Mouse (Mus musculus): Measurements from ENCODE around the gene Sugp1. TPM values are rescaled to one million over a fixed set of nuclear protein-coding genes. Genes with fewer than 3 reads are reported as not detected.

Gene Sugp1
- total RNA-seq (2021) (10 to 100 TPM; 15.8 to 19.6 TPM), polyA plus RNA-seq (2012; rRNA removed) (6.7 and 10.6 TPM in 2 replicates)
- long read RNA-seq, transcript Sugp1-201 (14 exons, 2,681 nt) = major isoform, 12 of 19 reads
- long read RNA-seq, partial matches to known transcripts = 3 of 19 reads
- long read RNA-seq, other reads (novel, unspliced or antisense) = 4 of 19 reads

DNA sequence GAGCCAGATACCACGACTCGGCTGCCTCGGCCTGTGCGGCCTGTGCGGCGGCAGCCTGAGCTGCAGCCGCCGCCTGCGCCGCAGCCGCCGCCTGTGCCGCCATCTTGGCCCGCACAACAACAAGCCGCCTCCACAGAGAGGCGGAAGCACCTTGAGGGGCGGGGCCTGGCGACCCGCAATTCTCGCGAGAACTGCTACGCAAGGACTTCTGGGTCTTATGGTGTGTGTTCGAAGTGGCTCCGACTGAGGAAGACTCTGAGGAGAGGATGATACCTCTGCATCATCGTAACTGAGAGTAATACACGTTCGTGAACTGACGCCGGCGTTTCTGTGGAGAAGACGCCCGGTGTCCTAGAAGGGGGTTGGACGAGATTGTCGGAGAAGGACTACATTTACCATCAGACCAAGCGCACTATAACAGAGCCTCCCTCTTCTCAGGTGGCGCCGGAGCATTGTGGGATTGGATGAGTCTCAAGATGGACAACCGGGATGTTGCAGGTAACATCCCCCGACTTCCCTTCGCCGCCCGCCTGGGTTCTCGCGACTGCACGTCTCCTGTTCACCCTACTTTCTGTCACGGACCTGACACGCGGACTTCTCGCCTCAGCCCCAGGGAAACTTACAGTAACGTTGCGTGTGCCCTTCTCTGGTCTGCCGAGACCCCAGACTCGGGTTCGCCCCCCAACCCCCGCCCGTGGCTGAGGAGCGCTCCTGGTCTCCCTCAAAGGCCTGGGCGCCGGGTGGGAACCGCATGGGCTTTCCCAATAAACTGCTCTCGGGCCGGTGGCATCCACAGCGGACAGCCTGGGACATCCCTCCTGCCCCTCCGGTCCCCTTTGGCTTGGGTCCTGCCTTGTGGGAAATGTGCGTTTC is at the start of gene Sugp1, which contains the start of gene Mau2:
Gene Sugp1 (plus strand): TSS at position 231 of the 873 bp plus-strand sequence.
Gene Mau2 (minus strand): TSS at position 152 of the 873 bp plus-strand sequence.
- DNase-seq = peak; percentile 97
- Histone ChIP-seq H3K4me3 (peak within 1 kb of the TSS; percentile 99), H3K27me3 (ENCODE audit: control insufficient read depth, insufficient read depth, low read length) (no peaks in the 10 kb centered on the region), H3K27ac (peak within 1 kb of the TSS; percentile 94), H3K79me2 (replicated peaks; ENCODE audit: control insufficient read depth, insufficient read depth, low read length) (peaks cover 13% of the 10 kb centered on the region), H3K36me3 (ENCODE audit: control insufficient read depth, insufficient read depth, low read length) (peaks cover 9% of the 10 kb centered on the region), H3K4me1 (ENCODE audit: control insufficient read depth, insufficient read depth, low read length) (peaks cover 11% of the 10 kb centered on the region), H3K9ac (ENCODE audit: low read depth, low read length) (peak within 1 kb of the TSS; percentile 92)
- peak; percentile 67 for TF ChIP-seq POLR2A (IDR thresholded peaks at IDR 0.05; ENCODE audit: insufficient read depth, low read depth, low read length)
- no peak for TF ChIP-seq CTCF (IDR thresholded peaks at IDR 0.05)
- TF ChIP-seq EP300 (IDR thresholded peaks at IDR 0.05; ENCODE audit: insufficient read depth, low read depth, low read length) = no peak
- intact Hi-C loops (cut with DNase I) = loop anchor here (2.0 to 5.0 kb wide), 2 partner anchors 36 to 96 kb away; partner anchors contain the start of genes Borcs8, Mef2b and Rfxank
- WGBS = under 1% methylated on average over 65 of the region's 65 CpGs

DNA sequence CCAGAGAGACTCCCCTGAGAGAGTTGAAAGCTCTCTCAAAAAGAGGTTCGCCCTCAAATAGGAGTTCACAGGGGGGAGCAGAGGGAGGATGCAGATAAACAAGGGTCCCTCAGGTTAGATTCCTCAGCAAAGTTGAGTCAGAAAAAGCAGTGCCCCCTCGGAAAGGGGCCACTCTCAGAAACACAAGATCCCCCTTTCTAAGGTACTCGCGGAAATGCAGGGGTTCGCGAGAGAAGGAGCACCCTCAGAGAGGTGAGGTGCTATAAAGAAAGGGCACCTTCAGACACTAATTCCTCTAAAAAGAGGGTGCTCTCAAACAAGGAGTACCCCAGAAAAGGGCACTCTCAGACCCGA is 47.2 kb upstream of the Sugp1 start:
- no peak for DNase-seq
- intact Hi-C loops (cut with DNase I) = loop anchor here (2.0 to 5.0 kb wide), 3 partner anchors 21 to 137 kb away; partner anchors contain the start of genes Ndufa13, Nr2c2ap, Tssk6 and Yjefn3
- no peak for TF ChIP-seq EP300 (IDR thresholded peaks at IDR 0.05; ENCODE audit: insufficient read depth, low read depth, low read length)
- TF ChIP-seq CTCF (IDR thresholded peaks at IDR 0.05) = no peak
- no peak for TF ChIP-seq POLR2A (IDR thresholded peaks at IDR 0.05; ENCODE audit: insufficient read depth, low read depth, low read length)

DNA sequence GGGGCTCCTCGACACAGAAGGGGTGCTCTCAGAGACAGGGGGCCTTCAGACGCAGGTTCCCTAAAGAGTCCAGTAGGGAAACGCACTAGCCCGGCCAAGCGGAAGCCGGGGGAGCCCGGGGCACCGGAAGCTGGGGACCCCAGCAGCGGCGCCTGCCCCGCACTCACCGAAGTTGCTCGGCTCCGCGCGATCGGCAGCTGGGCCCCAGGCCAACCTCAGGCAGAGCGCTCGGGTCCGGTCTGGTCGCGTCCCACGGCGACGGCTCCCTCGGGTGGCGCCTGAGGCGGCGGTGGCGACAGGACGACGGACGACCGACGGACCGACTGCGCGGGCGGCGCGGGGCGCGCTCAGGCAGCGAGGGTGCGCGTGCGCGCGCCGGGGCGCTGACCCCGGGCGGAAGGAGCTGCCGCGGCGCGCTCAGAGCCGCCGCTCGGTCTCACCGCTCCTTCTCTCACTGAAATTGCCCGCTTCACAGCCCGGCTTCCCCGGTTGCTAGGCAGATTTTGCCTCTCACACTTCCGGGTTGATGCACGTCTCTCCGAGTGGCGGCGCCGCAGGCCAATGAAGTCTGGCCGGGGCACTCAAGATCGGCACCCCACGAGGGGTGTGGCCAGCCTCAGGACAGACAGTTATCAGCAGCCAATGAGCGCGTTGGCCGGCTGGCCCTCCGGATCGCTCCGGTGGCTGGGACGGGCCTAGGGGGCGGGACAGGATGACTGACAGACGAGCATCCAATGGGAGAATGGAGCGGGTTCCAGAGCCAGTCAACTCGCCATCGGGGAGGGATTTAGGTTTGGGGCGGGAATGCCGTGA is 46.6 kb upstream of the Sugp1 start, which contains the start of gene Gatad2a:
Gene Gatad2a (minus strand): TSS at position 609 of the 813 bp plus-strand sequence.
- Histone ChIP-seq H3K4me1 (ENCODE audit: control insufficient read depth, insufficient read depth, low read length) (no peaks in the 10 kb centered on the region; the same call in 1 of the 2 replicates), H3K9ac (ENCODE audit: low read depth, low read length) (peak within 1 kb of the TSS; percentile 79), H3K27ac (peak within 1 kb of the TSS; percentile 92), H3K27me3 (ENCODE audit: control insufficient read depth, insufficient read depth, low read length) (no peaks in the 10 kb centered on the region), H3K36me3 (ENCODE audit: control insufficient read depth, insufficient read depth, low read length) (no peaks in the 10 kb centered on the region; the same call in 1 of the 2 replicates), H3K4me3 (peak within 1 kb of the TSS; percentile 96), H3K79me2 (replicated peaks; ENCODE audit: control insufficient read depth, insufficient read depth, low read length) (0 out of 2 replicates have a peak, but pooled peaks cover 1% of the 10 kb centered on the region)
- TF ChIP-seq POLR2A (IDR thresholded peaks at IDR 0.05; ENCODE audit: insufficient read depth, low read depth, low read length) = peak; percentile 26
- peak; percentile 34 for TF ChIP-seq CTCF (IDR thresholded peaks at IDR 0.05)
- TF ChIP-seq EP300 (IDR thresholded peaks at IDR 0.05; ENCODE audit: insufficient read depth, low read depth, low read length) = no peak
- DNase-seq = peak; percentile 100
- under 1% methylated on average over 85 of the region's 87 CpGs for WGBS
- intact Hi-C loops (cut with DNase I) = loop anchor here (2.0 to 5.0 kb wide), 3 partner anchors 21 to 136 kb away; partner anchors contain the start of genes Ndufa13, Nr2c2ap, Tssk6 and Yjefn3

More for the DNA sequence above, 47.2 kb upstream of the Sugp1 start:
- Histone ChIP-seq H3K4me1 (ENCODE audit: control insufficient read depth, insufficient read depth, low read length) (no peaks in the 10 kb centered on the region; the same call in 1 of the 2 replicates), H3K27ac (peak overlapping the region; percentile 81), H3K9ac (ENCODE audit: low read depth, low read length) (peak overlapping the region; percentile 79), H3K36me3 (ENCODE audit: control insufficient read depth, insufficient read depth, low read length) (no peaks in the 10 kb centered on the region; the same call in 1 of the 2 replicates), H3K79me2 (replicated peaks; ENCODE audit: control insufficient read depth, insufficient read depth, low read length) (0 out of 2 replicates have a peak, but pooled peaks cover 1% of the 10 kb centered on the region), H3K27me3 (ENCODE audit: control insufficient read depth, insufficient read depth, low read length) (no peaks in the 10 kb centered on the region), H3K4me3 (peak overlapping the region; percentile 96)
- WGBS = 2% methylated on average over 7 of the region's 7 CpGs

DNA sequence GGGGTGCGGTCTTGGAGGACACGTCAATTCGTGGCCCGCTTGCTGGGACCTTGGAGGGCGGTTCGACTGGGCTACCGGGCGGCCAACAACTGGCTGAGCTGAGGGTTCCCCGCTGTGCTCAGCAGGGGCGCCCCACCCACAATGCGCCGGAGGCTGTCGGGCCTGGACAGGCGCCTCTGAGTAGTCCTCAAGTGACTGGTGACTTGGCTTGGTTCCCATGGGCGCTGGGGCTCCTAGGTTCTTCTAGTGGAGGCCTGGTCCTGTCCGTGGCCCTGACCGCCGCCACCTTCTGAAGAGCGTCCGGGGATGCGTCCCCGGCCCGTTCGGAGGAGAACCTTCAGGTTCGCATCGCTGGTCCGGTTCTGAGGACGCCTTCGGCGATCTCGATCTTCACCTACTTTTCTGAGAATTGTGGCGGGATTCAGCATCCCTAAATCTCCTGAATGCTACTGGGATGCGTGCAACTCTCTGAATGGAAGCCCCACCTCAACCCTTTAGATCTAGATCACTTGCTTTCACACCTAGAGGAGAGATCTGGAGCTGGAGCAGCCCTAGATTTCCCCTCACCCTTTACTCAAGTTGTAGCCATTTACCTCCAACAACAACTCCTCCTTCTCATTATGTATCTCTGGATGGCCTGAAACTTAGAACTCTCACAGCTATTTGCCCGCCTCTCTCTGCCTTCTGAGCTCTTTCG is 45.9 kb upstream of the Sugp1 start:
- 3% methylated on average over 35 of the region's 35 CpGs for WGBS
- H3K4me3 ChIP-seq = peak overlapping the region; percentile 41
- no peaks in the 10 kb centered on the region; the same call in 1 of the 2 replicates for H3K36me3 ChIP-seq (ENCODE audit: control insufficient read depth, insufficient read depth, low read length)
- intact Hi-C loops (cut with DNase I) = loop anchor here (5.0 kb wide), 2 partner anchors 94 to 136 kb away; partner anchors contain the start of genes Ndufa13, Nr2c2ap, Tssk6 and Yjefn3
- 0 out of 2 replicates have a peak, but pooled peaks have one; percentile 63 for TF ChIP-seq EP300 (IDR thresholded peaks at IDR 0.05; ENCODE audit: insufficient read depth, low read depth, low read length)
- TF ChIP-seq CTCF (IDR thresholded peaks at IDR 0.05) = peak; percentile 32
- peak; percentile 84 for TF ChIP-seq POLR2A (IDR thresholded peaks at IDR 0.05; ENCODE audit: insufficient read depth, low read depth, low read length)
- H3K79me2 ChIP-seq (replicated peaks; ENCODE audit: control insufficient read depth, insufficient read depth, low read length) = 0 out of 2 replicates have a peak, but pooled peaks cover 1% of the 10 kb centered on the region
- peaks cover 5% of the 10 kb centered on the region for H3K4me1 ChIP-seq (ENCODE audit: control insufficient read depth, insufficient read depth, low read length)
- peak overlapping the region; percentile 77 for H3K9ac ChIP-seq (ENCODE audit: low read depth, low read length)
- no peaks in the 10 kb centered on the region for H3K27me3 ChIP-seq (ENCODE audit: control insufficient read depth, insufficient read depth, low read length)
- DNase-seq = no peak
- H3K27ac ChIP-seq = peak overlapping the region; percentile 92

Measured in heart, adult 2 months (tissue).